ENCODE assay signal across 14 mouse cellular contexts in the genomic region with DNA sequence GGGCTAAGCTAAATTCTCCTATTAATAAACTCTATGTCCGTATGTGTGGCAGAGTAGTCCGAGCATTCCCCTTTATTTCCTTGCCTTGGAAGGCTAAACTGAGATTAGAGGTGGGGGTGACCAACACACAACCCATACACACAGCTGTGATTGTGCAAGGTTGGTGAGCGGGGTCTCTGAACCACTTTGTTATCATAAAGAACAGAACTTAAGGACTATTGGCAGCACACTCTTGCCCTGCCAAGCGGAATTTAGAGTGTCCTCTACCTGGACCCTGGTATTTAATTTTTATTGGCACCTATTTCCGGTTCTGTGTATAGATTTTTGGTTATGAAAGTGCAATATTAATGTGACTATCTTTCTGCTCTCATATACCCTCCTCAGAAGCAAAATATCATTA.
"Had no signal": no experiment of that assay in that cellular context is flagged by ENCODE, and none has a peak within 500 bp of the region (broad histone marks: within the 10 kb centered on the region; RNA-seq: fewer than 3 reads in every experiment).

No protein-coding gene starts in this region.

- ATAC-seq: intestine, embryonic 15.5 days; liver, postnatal 0 days had no signal

- H3K4me3 ChIP-seq: intestine, embryonic 15.5 days; limb, embryonic 15.5 days; liver, embryonic 13.5 days; lung, embryonic 15.5 days; megakaryocyte, embryonic 14.5 days; midbrain, embryonic 12.5 days had no signal

- H3K9ac ChIP-seq: intestine, embryonic 15.5 days; limb, embryonic 15.5 days; liver, embryonic 13.5 days; liver, postnatal 0 days; lung, embryonic 15.5 days; midbrain, embryonic 12.5 days had no signal

- H3K9me3 ChIP-seq: intestine, embryonic 15.5 days; limb, embryonic 15.5 days; liver, embryonic 13.5 days; lung, embryonic 15.5 days; megakaryocyte, embryonic 14.5 days; midbrain, embryonic 12.5 days had no signal

- H3K36me3 ChIP-seq: intestine, embryonic 15.5 days; limb, embryonic 15.5 days; liver, embryonic 13.5 days; lung, embryonic 15.5 days; midbrain, embryonic 12.5 days had no signal

- H3K27ac ChIP-seq: intestine, embryonic 15.5 days; limb, embryonic 15.5 days; liver, embryonic 13.5 days; lung, embryonic 15.5 days; macrophage; midbrain, embryonic 12.5 days had no signal

- H3K4me2 ChIP-seq: intestine, embryonic 15.5 days; limb, embryonic 15.5 days; liver, embryonic 13.5 days; lung, embryonic 15.5 days; midbrain, embryonic 12.5 days had no signal

- DNase-seq: kidney, adult 18-20 months; kidney, postnatal 10 days; layer of hippocampus, postnatal 36 days; liver, embryonic 13.5 days; liver, postnatal 0 days; lung, postnatal 14 days; right cerebral cortex, adult 18-20 months; thymus, postnatal 36 days had no signal
